Mouse (Mus musculus): ENCODE measurements around the gene Drc3.

Gene Drc3

DNA sequence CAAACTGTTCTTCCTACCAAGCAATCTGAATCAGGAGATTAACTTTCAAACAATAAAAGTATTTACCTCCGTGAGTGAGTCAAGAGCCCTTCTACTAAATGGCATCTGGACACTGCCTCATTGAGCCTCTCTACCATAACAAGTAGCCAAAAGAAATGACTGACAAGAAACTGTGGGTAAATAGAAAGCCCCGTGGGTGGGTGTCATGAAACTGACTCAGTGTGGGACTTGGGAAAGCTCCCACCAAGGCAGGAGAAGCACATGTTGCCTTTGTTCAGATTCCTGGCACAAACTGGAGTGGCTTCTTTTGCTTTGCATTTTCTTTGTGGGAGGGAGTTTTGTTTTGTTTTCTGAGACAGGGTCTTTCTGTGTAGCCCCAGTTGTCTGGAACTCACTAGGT, 17.4 kb upstream of the Drc3 start:
- no peak for DNase-seq (ENCODE audit: low spot score in 2 of 2)

DNA sequence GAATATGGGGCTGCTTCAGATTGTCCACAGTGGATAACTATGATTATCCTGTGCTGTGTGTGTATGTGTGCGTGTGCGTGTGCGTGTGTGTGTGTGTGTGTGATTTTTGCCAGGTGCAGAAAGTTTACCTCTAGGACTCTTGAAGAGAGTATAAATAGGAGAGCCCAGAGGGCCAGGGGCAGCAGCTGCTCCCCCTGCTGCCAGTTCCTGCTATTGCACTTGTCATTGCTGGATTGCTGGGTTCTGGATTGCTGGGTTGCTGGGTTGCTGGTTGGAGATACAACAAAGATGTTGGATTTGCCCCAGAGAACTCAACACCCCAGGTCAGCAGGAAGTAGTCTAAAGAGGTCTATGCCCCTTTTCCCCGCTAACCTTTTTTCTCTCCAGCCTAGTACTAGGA, 14.8 kb upstream of the Drc3 start:
- peak; percentile 35 to 71 for DNase-seq (ENCODE audit: low spot score in 2 of 2)

DNA sequence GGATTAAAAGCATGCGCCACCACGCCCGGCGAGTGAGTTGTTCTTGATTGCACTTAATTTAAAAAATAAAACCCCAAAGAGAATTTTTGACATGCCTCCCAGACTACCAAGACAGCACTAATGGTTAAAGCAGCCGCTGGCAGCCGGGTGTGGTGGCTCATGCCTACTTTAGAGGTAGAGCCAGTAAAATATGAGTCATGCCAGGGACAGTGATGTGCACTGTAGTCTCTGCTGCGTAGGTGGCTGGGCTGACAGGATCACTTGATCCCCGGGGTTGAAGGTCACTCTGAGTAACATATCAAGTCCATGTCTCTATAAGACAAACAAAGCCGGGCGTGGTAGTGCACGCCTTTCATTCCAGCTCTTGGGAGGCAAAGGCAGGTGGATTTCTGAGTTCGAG, 13.8 kb upstream of the Drc3 start:
- DNase-seq (ENCODE audit: low spot score in 2 of 2): no peak

DNA sequence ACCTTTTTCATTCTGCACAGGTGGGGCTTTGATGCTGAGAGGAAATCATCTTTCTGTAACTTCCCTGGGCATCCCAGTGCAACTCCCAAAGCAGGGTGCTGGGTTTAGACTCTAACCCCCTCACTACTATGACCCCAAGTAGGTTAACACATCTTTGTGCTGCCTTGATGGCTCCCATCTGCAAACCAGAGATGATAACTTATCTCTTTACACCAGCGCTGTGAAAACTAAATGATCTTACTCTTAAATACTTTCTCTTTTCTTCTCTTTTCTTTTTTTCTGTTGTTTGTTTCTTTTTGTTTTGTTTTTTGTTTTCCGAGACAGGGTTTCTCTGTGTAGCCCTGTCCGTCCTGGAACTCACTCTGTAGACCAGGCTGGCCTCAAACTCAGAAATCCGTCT, 7.3 kb upstream of the Drc3 start:
- no peak for DNase-seq (ENCODE audit: low spot score in 2 of 2)

DNA sequence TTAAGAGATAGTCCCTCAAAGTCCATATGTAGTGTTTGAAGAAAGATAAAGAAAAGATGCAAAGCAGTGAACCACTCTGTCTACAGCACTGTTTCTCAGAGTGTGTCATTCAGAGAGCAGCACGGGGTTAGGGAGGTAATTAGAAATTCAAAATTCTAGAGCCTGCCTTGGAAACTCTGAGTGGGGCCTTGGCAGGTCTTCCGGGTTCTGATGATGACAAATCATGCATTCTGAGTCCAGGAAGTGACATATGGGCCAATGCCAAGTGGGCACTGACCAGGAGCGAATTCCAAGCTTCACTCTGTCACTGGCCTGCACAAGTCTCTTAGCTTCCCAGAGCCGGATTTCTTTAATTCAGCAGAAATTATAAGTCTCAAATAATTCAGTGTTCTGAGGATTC, 6.6 kb upstream of the Drc3 start:
- no peak for DNase-seq (ENCODE audit: low spot score in 2 of 2)

DNA sequence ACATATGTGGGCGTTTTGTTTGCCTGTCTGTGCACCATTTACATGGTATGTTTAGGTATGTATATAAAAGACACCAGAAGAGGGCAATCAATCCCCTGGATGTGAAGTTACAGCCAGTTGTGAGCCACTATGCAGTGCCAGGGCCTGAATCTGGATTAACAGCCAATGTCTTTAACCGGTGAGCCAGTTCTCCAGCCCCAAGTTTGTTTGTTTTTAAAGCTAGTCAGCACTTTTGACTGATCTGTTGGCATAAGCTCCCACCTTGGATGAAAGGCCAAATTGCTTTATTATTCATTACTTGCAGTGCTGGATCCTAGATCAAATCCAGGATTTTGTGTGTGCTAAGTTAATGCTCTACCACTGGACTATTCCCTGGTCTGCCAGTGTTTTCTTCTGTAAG, 1.7 kb upstream of the Drc3 start:
- no peak for DNase-seq (ENCODE audit: low spot score in 2 of 2)

DNA sequence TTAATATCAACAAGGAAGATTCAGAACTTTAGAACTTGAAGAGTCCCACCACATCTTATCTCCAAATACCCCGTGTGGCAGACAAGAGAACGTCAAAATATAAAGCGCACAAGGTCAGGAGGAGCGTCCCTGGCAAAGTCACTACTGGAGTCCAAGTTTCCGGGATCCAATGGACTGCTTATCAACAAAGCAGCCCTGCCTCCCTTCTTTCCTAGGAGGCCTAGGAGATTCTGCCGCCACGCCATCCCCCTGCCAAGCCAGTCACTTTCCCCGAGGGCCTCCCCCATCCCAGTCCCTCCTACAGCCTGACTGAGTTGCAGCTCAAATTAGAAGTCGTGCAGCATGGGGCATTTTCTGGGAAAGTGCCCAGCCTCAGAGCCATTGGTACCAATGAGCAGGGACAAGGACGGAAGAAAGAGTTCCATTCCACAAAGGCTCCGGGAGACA, 1.2 kb upstream of the Drc3 start:
- no peak for DNase-seq (ENCODE audit: low spot score in 2 of 2)

DNA sequence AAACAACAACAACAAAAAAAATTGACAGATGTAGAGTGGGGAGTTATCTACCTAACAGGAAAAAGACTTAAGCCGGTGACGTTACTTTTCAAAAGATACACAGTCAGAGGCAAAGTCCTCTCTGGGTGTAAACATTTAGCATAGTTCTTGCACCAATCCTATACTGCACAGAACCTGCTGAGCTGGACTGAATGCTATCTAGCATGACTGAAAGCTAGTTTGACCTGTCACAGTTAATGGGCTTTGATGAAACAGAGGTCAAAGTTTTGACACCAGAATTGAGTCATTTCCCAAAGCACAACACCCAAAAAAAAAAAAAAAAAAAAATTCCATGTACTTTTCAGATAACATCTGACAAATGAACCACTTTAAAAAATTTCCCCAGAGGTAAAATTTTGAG, 2.8 kb downstream of the Drc3 start:
- DNase-seq (ENCODE audit: low spot score in 2 of 2): no peak

DNA sequence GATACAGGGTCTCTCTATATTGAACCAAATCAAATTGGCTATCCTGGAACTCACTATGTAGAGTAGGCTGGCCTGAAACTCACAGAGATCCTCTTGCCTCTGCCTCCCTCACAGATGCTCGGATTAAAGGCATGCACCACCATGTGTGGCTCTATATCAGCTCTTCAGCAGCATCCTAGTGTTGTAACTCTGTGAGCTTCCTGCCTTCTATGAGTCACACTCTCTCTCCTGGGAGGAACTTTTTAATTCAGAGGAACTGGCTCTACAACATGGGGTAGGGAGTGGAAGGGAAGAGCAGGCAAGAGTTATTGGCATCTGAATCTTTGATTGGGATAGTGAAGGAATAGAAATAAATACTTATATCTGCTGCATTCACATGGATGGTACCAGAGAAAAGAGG, 4.0 kb downstream of the Drc3 start:
- DNase-seq (ENCODE audit: low spot score in 2 of 2): no peak

DNA sequence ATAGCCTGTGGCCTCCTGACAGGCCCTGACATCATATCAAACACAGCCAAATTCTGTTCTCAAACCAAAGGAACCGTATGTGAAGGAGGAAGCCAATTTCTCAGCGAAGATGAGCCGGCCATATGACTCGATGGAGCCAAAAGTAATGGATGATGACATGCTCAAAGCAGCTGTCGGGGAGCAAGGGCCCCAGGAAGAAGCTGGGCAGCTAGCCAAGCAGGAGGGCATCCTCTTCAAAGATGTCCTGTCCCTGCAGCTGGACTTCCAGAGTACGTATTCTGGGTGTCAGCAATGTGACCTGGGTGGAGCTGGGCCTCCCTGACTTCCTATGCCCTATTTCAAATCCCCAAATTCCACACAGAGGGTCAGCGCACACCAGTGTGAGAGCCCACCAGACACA, 5.4 kb downstream of the Drc3 start:
- no peak for DNase-seq (ENCODE audit: low spot score in 2 of 2)

DNA sequence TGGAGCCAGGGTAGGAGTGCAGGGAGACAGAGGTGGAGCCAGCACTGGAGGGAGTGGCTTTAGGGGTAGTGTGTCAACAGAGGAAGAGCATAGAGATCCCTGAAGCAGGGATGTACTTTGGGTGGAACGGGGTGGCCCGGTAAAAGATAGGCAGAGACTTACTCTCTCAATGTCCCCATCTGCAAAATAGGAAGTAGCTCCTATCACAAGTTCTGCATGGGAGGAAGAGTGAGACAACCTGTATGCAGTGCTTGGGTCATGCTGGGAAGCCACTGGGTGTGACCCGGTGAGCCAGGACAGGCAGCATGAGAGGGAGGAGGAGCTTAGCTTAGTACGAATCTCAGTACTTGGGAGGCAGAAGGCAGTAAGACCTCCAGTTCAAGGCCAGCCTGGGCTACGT, 6.0 kb downstream of the Drc3 start:
- no peak for DNase-seq (ENCODE audit: low spot score in 2 of 2)

DNA sequence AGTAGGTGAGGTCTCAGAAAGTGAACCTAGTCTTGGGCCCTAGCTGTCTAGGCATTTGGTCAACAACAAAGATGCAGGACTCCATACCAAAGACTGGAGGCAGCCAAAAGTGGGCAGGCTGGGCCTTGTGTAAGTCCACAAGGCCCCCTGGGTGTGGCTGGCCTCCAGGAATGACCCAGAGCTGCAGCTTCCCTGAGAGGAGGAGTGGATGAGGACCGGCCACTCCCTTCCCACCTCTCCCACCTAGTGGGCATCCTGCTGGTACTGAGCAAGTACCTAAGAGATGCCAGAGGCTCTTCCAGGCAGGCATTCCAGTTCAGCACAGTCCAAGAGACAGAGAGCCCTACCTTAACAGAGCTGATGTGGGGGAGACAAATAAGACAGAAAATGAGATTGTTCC, 6.8 kb downstream of the Drc3 start:
- no peak for DNase-seq (ENCODE audit: low spot score in 2 of 2)

DNA sequence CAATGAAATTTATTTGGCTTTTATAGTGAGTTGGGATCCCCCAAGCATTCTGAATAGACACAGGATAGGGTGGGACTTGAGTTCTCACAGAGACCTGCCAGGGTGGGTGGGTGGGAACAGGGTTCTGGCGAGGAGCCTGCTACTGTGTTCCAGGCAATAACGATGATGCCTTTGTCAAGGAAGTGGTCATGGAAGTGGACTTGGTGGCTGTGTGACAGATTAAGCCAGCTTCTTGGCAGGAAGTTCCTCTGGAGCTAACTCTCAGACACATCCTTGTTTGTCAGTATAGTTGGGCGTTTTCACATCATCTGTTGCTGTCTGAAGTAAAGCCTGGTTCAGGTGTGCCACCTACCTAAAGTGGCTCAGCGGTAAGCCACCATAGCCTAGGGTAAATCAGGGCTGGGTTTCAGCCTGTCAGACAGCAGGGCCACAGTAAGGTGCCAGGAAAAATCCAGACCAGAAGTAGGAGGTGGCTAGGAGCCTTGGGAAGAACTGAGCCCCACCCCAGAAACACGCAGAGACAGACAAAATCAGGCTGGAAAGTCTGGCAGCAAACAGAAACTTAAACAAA, 7.6 kb downstream of the Drc3 start:
- no peak for DNase-seq (ENCODE audit: low spot score in 2 of 2)

DNA sequence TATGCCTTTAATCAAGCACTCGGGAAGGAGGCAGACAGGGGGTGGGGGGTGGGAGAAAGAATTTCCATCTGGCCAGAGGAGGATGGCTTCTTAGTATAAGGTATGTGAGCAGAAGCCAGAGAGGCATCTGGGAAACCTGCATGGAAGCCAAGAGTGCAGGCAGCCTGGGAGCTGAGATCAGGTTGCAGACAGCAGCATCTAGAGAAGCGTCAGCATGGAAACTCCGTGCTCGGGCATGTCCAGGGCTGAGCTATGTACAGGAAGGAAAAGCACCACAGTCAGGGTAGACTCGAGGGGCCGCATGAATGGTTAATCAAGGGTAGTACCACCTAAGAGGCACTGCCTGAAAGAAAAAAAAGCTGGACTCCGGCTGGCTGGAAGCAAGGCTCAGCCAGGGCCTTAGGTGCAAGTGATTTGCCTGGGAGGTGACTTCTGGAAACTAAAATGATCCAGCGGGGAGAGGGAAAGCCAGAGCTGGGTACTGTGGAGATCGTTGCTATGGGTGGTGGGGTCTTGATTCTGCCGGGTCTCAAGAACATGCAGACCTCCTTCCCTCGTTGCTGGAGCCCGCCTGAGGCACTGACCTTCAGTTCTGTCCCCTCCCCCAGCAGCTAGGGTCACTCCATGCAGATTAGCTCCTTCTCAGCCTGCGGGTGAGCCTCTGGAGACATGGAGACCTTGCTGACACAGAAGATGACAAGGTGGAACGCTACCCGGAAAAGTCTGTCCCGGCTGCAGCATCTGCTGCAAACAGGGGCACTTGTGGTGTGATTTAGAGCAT, 13.3 kb downstream of the Drc3 start:
- DNase-seq (ENCODE audit: low spot score in 2 of 2): no peak

DNA sequence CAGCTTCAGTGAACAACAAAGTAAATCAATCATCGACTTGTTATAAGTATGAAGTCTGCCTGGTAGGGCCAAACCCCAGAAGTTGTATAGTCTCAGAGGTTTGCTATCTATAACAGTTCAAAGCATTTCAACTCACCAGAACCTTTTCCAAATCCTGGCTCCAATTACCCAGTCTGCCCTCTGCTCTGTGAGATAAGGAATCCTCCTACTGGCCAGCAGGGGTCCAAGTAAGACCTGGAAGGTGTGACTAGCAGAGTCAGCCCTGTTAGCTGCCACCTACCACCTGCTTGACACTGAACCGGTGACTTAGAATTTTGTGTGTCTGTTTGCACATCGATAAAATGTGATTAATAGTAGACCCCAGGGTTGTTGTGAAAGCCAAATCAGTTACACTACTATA, 14.1 kb downstream of the Drc3 start:
- no peak for DNase-seq (ENCODE audit: low spot score in 2 of 2)

DNA sequence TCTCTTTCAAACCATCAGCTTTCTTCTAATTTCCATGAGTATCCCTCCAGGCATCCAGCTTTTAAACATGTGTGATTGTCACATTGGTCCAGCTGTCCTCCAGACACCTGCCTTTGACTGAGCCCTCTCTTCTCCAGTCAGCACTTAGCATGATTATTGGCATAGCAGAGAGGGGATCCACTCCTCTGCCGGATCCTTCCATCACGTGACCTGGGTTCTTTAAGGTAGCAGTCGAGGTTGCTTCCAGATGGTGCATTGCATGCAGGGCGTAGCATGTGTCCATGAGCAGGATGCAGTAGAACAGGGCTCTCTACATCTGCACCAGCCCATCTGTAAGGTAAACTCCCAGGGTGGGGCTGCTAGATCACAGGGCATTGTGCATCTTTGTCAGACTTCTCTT, 15.8 kb downstream of the Drc3 start:
- DNase-seq (ENCODE audit: low spot score in 2 of 2): no peak

DNA sequence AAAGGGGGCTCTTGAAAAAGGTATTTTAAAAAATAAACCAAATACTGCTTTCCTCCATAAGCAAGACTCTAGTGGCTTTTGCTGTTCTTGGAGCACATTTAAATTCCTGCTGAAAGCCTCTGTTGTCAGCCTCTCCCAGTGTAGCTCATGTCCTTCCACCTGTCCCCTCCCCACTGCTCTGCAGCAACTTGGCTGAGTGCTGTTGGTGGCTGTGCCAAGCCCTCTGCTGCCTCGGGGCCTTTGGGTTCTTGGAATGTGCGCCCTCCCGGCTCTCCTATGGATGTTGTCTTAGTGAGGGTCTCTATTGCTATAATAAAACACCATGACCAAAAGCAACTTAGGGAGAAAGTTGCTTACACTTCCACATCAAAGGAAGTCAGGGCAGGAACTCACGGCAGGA, 16.3 kb downstream of the Drc3 start:
- DNase-seq (ENCODE audit: low spot score in 2 of 2): no peak

DNA sequence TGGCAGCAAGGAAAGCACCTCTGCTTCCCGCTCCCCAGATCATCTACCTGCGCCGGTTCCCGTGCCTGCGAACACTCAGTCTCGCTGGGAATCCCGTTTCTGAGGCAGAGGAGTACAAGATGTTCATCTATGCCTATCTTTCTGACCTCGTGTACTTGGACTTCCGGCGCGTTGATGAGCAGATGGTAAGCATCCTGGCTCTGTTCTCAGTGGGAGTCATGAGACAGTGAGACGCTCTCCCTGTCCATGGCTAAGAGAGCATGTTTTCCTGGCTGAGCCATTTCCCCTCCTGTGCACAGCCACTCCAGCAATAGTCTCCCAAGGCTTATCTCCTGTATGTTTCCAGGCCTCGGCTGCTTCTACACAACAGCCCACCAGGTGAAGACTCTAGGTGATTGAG, 17.3 kb downstream of the Drc3 start:
- DNase-seq (ENCODE audit: low spot score in 2 of 2): no peak

DNA sequence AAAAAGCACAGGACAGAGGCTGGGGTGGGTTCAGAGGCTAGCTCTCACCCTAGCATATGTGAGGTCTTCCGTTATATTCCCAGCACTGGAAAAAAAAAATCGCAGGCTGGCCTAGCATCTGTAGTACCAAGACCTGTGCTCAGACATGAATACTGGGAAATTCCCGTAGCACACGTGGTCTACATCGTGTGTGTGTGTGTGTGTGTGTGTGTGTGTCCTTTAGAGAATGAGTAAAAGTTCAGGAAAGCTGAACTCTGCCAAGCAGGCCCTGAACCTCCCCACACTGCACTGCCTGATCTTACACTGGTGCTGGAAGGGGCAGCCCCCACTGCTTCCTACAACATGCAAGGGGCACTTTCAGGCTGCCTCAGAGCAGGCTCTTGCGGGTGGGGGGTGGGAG, 21.4 kb downstream of the Drc3 start:
- no peak for DNase-seq (ENCODE audit: low spot score in 2 of 2)

DNA sequence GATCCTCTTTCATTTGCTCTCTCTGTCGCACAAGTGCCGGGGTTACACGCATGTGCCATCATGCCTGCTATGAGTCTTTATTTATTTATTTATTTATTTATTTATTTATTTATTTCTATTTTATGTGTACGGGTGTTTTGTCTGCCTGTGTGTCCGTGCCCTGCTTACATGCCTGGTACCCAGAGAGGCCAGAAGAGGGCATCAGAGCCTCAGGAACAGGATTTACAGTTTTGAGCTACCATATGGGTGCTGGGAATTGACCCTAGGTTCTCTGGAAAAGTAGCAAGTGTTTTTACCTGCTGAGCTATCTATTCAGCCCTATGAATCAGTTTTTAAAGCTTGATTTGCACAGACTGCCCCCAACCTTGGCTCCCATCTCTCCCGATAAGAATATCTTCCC, 30.4 kb downstream of the Drc3 start:
- DNase-seq (ENCODE audit: low spot score in 2 of 2): no peak

DNA sequence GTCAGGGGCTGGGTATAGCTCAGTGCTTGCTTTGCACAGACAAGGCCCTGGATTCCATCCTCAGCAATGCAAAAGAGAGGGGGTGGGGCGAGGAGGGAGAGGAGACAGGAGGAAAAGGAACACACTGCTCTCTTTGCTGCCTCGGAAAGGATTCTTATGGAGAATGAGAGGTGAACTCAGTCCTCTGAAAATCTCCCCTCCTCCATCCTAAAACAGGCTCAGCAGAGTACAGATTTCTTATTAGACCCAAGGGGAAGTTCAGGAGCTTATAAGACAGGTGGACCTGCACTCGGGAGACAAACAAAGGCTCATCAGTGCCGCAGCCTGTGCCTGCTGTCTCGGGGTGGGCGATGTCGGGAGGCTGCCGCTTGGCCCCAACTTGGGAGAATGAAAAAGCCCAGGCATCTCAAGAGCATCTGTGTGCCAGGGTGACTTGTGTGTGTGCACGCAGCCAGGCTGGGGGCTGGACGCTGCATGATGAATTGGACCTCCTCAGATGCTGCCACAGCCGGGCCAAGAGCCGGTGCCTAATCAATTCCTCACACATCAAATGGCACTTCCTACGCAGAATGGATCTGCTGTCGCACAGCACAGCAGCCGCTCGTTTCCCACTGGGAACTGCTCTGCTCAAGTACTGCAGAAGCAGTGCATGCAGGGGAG, 31.8 kb downstream of the Drc3 start:
- DNase-seq (ENCODE audit: low spot score in 2 of 2): no peak

DNA sequence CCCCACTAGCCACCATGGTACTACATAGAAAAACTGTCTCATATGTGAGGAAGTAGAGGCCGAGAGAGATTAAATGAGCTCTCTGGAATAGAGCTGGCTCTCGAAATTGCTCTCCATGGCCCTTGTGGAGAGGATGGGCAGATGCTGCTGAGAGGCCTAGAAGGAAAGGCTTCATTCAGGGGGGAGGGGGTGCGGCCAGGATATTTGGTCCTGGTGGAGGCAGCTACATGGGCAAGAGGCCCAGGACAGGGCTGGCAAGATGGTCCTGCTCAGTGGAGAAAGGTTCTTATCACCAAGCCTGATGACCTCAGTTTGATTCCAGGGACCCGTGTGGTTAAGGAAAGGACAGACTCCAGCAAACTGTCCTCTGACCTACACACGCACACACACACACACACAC, 32.8 kb downstream of the Drc3 start:
- DNase-seq (ENCODE audit: low spot score in 2 of 2): no peak

DNA sequence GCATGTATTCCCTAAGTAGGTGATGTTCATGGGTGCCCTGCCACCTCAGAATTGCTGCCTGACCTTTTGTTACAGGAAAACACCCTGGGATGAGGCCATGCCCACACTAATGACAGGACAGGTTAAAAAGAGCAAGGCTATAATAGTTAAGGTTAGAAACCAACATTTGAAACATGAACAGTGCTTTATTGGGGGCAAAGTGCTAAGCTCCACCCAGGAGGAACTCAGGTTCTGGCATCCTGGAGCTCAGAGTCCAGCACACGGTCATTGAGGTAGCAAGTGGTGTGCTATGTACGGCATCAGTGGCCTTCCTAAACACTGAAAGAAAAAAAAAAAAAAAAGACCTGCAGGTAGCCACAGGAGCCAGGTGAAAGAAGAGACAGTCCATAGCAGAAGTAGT, 34.8 kb downstream of the Drc3 start:
- no peak for DNase-seq (ENCODE audit: low spot score in 2 of 2)
